Mouse (Mus musculus) heart, postnatal 14 days (tissue): Measurements from ENCODE around the gene 1700037C18Rik. TPM values are rescaled to one million over a fixed set of nuclear protein-coding genes. Genes with fewer than 3 reads are reported as not detected.
"Not testable (repeated sequence)": the region's sequence is repeated elsewhere in the genome, so short reads cannot be mapped to it uniquely, and the experiment has no call there.

Experiments used
- DNase-seq, 2 experiments: peaks; one replicate each; pipeline ENCODE4 v3.0.0; 2021 to 2022
- intact Hi-C: fragments of 180-260 bp; cut with DNase I; formaldehyde crosslinking; loops from one replicate; pipeline ENCODE4 v1.15.1; 2025
- microRNA-seq, 2 experiments: library from miRNA; unstranded; fragments of <30 nt; microRNA quantifications; one replicate each; pipeline ENCODE4 v1.2.0; 2021 to 2022
- total RNA-seq, 2 experiments: library from RNA; stranded (reverse); gene quantifications; 2 replicates each; pipeline ENCODE4 v1.2.3; 2021

1700037C18Rik gene
- total RNA-seq, 2 experiments from 2014 or later, result 3.8 to 3.9 TPM

GRCm38 (mm10) chr16:3884201-3885064, 24.1 kb downstream of the 1700037C18Rik start, which contains the start of the genes Zfp597 and Gm20695:
Zfp597 (minus strand) TSS chr16:3884561.
Gm20695 (plus strand) TSS chr16:3884648.
- intact Hi-C loops, result loop anchor here (2.0 kb wide), 2 partner anchors 24 to 38 kb away; partner anchors contain the start of genes 1700037C18Rik, Cluap1 and Zfp174
- DNase-seq, result peak; percentile 97

GRCm38 (mm10) chr16:3876346-3876745, 32.1 kb downstream of the 1700037C18Rik start:
- DNase-seq, result no peak
- intact Hi-C loops, result no loop called here

- DNase-seq, result peak; percentile 88 to 90
- intact Hi-C loops, result loop anchor here (5.0 kb wide), 1 partner anchor 35 kb away; the partner anchor contains the start of genes 1700037C18Rik and Cluap1
Observed at GRCm38 (mm10) chr16:3872216-3873047, 36.1 kb downstream of the 1700037C18Rik start, which contains the start of gene Naa60. Naa60 (plus strand) TSS chr16:3872375.

GRCm38 (mm10) chr16:3871815-3872214, 36.7 kb downstream of the 1700037C18Rik start:
- intact Hi-C loops, result loop anchor here (5.0 kb wide), 1 partner anchor 35 kb away; the partner anchor contains the start of genes 1700037C18Rik and Cluap1
- DNase-seq, result no peak

- no peak for DNase-seq
- intact Hi-C loops, result no loop called here
Observed at GRCm38 (mm10) chr16:3859254-3859653, 49.2 kb downstream of the 1700037C18Rik start.

- intact Hi-C loops, result no loop called here
- no peak for DNase-seq
Observed at GRCm38 (mm10) chr16:3855776-3856175, 52.7 kb downstream of the 1700037C18Rik start.

- intact Hi-C loops, result no loop called here
- DNase-seq, result no peak
Observed at GRCm38 (mm10) chr16:3854437-3855182, 53.9 kb downstream of the 1700037C18Rik start.

- intact Hi-C loops, result no loop called here
- DNase-seq, result no peak
Observed at GRCm38 (mm10) chr16:3852586-3852985, 55.9 kb downstream of the 1700037C18Rik start.

GRCm38 (mm10) chr16:3851301-3851700, 57.2 kb downstream of the 1700037C18Rik start:
- intact Hi-C loops, DNase-seq: not testable (repeated sequence)

GRCm38 (mm10) chr16:3848416-3848815, 60.1 kb downstream of the 1700037C18Rik start:
- intact Hi-C loops, result loop anchor here (5.0 to 10.0 kb wide), 3 partner anchors 101 to 436 kb away; no protein-coding TSS in a partner anchor
- DNase-seq, result no peak

GRCm38 (mm10) chr16:3847871-3848270, 60.6 kb downstream of the 1700037C18Rik start:
- DNase-seq, result no peak
- intact Hi-C loops, result loop anchor here (2.0 to 10.0 kb wide), 5 partner anchors 37 to 437 kb away; partner anchors contain the start of genes 1700037C18Rik, Cluap1, Gm20695 and Zfp597

- intact Hi-C loops, result loop anchor here (2.0 to 10.0 kb wide), 5 partner anchors 38 to 438 kb away; partner anchors contain the start of genes 1700037C18Rik, Cluap1, Gm20695 and Zfp597
- DNase-seq, result peak; percentile 91 to 94
Observed at GRCm38 (mm10) chr16:3846711-3847518, 61.6 kb downstream of the 1700037C18Rik start, which contains the start of gene Zfp174. Zfp174 (plus strand) TSS chr16:3847268.

Small RNA genes within 50 kb of the gene (microRNA-seq; reads per million reads assigned to microRNA genes)
- 0 reads per million in 2 experiments for gene Gm23493

Other genes starting within 250 kb of the 1700037C18Rik start
- gene Mefv, start 190.6 kb downstream of the 1700037C18Rik start, total RNA-seq, result not detected
- 10 to 100 TPM in 1 of 2 experiments, 1 to 10 TPM in 1; 8.9 to 10.4 TPM for gene Zfp263, start 164.6 kb downstream of the 1700037C18Rik start, total RNA-seq
- gene Olfr15, start 77.8 kb downstream of the 1700037C18Rik start, total RNA-seq, result not detected
- 1 to 10 TPM; 1.3 to 1.4 TPM for gene Zfp174, start 61.4 kb downstream of the 1700037C18Rik start, total RNA-seq
- gene Naa60, start 36.3 kb downstream of the 1700037C18Rik start, total RNA-seq, result 10 to 100 TPM; 57.6 to 61.7 TPM
- gene Zfp597, start 24.1 kb downstream of the 1700037C18Rik start, total RNA-seq, result 10 to 100 TPM; 10.9 to 13.5 TPM
- gene Gm20695, start 24.0 kb downstream of the 1700037C18Rik start, total RNA-seq, result not detected
- gene Cluap1, start 112 bp upstream of the 1700037C18Rik start, total RNA-seq, result 10 to 100 TPM in 1 of 2 experiments, 1 to 10 TPM in 1; 9.6 to 10.3 TPM
- gene Nlrc3, start 67.9 kb upstream of the 1700037C18Rik start, total RNA-seq, result 1 to 10 TPM; 2.7 to 3.1 TPM
- 10 to 100 TPM; 10.8 to 14.6 TPM for gene Slx4, start 95.1 kb upstream of the 1700037C18Rik start, total RNA-seq
- gene Dnase1, start 128.3 kb upstream of the 1700037C18Rik start, total RNA-seq, result not detected
- 100 to 1,000 TPM; 161 to 173 TPM for gene Trap1, start 169.1 kb upstream of the 1700037C18Rik start, total RNA-seq